Mouse (Mus musculus) ES-E14 (cell line): Measurements from ENCODE around the gene Alpl. TPM values are rescaled to one million over a fixed set of nuclear protein-coding genes. Genes with fewer than 3 reads are reported as not detected.

Experiments used
- DNase-seq: peaks from one replicate; pipeline ENCODE4 v3.0.0-alpha.2; 2013; ENCODE audit warnings: low read depth, low spot score
- H3K27ac ChIP-seq: 2 replicates; pipeline ENCODE4 v1.5.1; 2012; ENCODE audit warnings: low read depth, mild to moderate bottlenecking, low read length, moderate library complexity, mixed read lengths; ENCODE audit not compliant: poor library complexity, insufficient read depth, severe bottlenecking
- H3K36me3 ChIP-seq: 2 replicates; pipeline ENCODE4 v1.6.1; 2012; ENCODE audit warnings: mild to moderate bottlenecking, low read length, moderate library complexity, mixed read lengths; ENCODE audit not compliant: control insufficient read depth, poor library complexity, insufficient read depth, severe bottlenecking
- H3K4me1 ChIP-seq, 2 experiments: fragments of 150-350 bp in 1 of 2; sonication (generic) in 1 of 2; 2 replicates each; pipeline ENCODE4 v1.6.1; 2012; ENCODE audit warnings: low read length in 2 of 2, mild to moderate bottlenecking in 1 of 2, mixed read lengths in 1 of 2; ENCODE audit not compliant: control insufficient read depth in 2 of 2, insufficient read depth in 2 of 2, poor library complexity in 1 of 2
- H3K4me3 ChIP-seq, 2 experiments: fragments of 150-350 bp in 1 of 2; sonication (generic) in 1 of 2; 2 replicates each; pipeline ENCODE4 v1.5.1; 2012; ENCODE audit warnings: low read length in 2 of 2, low read depth in 1 of 2, mild to moderate bottlenecking in 1 of 2, mixed read lengths in 1 of 2; ENCODE audit not compliant: insufficient read depth in 1 of 2, poor library complexity in 1 of 2, severe bottlenecking in 1 of 2
- H3K9ac ChIP-seq: 2 replicates; pipeline ENCODE4 v1.6.1; 2012; ENCODE audit warnings: low read depth, mild to moderate bottlenecking, low read length, mixed read lengths; ENCODE audit not compliant: poor library complexity, insufficient read depth, severe bottlenecking
- H3K9me3 ChIP-seq: fragments of 150-350 bp; sonication (generic); 2 replicates; pipeline ENCODE4 v1.6.1; 2012; ENCODE audit warnings: low read depth, mild to moderate bottlenecking, low read length; ENCODE audit not compliant: control insufficient read depth, insufficient read depth
- CHD2 ChIP-seq: IDR thresholded peaks from 2 replicates; pipeline ENCODE4 v1.6.1; 2014; ENCODE audit warnings: mild to moderate bottlenecking, low read depth, low read length, inconsistent platforms
- HCFC1 ChIP-seq: IDR thresholded peaks from 2 replicates; pipeline ENCODE4 v1.6.1; 2012; ENCODE audit warnings: low read length, inconsistent platforms, borderline replicate concordance; ENCODE audit not compliant: insufficient read depth
- MAFK ChIP-seq: IDR thresholded peaks from 2 replicates; pipeline ENCODE4 v1.6.1; 2014; ENCODE audit warnings: mild to moderate bottlenecking, low read depth, low read length, inconsistent platforms; ENCODE audit not compliant: insufficient read depth
- ZC3H11A ChIP-seq: IDR thresholded peaks from 2 replicates; pipeline ENCODE4 v1.6.1; 2012; ENCODE audit warnings: low read depth, mild to moderate bottlenecking, inconsistent platforms, low read length, borderline replicate concordance
- ZNF384 ChIP-seq: IDR thresholded peaks from 2 replicates; pipeline ENCODE4 v1.6.1; 2012; ENCODE audit warnings: low read depth, low read length, inconsistent platforms
- in situ Hi-C, 2 experiments: fragments of 600-800 bp; cut with MboI; formaldehyde crosslinking; loops; one replicate each; pipeline ENCODE4 v1.15.1; 2025; ENCODE audit warnings: low sequenced_read_pairs in 2 of 2, inconsistent platforms in 1 of 2; ENCODE audit not compliant: unreplicated experiment in 2 of 2
- total RNA-seq: library from RNA; depleted of rRNA; stranded (reverse); fragments of 300-350 nt; gene quantifications from 2 replicates; pipeline ENCODE4 v1.2.3, GENCODE M21; 2012; rRNA removed

Gene Alpl
- total RNA-seq, 1 experiment = 234 TPM

GRCm38 (mm10) chr4:137695300-137695699 is 100.9 kb downstream of the Alpl start:
- H3K36me3 ChIP-seq = no peaks in the 10 kb centered on the region
- no peak overlapping the region for H3K4me3 ChIP-seq
- in situ Hi-C loops = no loop called here
- no peak overlapping the region for H3K9ac ChIP-seq
- H3K9me3 ChIP-seq = no peaks in the 10 kb centered on the region
- DNase-seq = no peak
- H3K27ac ChIP-seq = no peak overlapping the region
- peaks cover 0 to 21% of the 10 kb centered on the region in 2 experiments; a peak in 3 of 4 replicates for H3K4me1 ChIP-seq
- TF ChIP-seq HCFC1 = no peak
- no peak for TF ChIP-seq ZC3H11A
- TF ChIP-seq MAFK = no peak
- TF ChIP-seq ZNF384 = no peak
- no peak for TF ChIP-seq CHD2

GRCm38 (mm10) chr4:137692107-137692902 is 103.9 kb downstream of the Alpl start:
- Histone ChIP-seq H3K36me3 (no peaks in the 10 kb centered on the region), H3K27ac (no peak overlapping the region), H3K9ac (no peak overlapping the region), H3K4me1 (peaks cover 0 to 12% of the 10 kb centered on the region in 2 experiments; a peak in 3 of 4 replicates), H3K4me3 (no peak overlapping the region), H3K9me3 (no peaks in the 10 kb centered on the region)
- no peak for TF ChIP-seq CHD2
- no peak for TF ChIP-seq MAFK
- no peak for TF ChIP-seq ZC3H11A
- no peak for TF ChIP-seq ZNF384
- TF ChIP-seq HCFC1 = no peak
- in situ Hi-C loops = no loop called here
- DNase-seq = no peak

Other genes starting within 250 kb of the Alpl start
- gene Ldlrad2, start 221.8 kb downstream of the Alpl start, total RNA-seq = not detected in 2 replicates
- 161 and 173 TPM in 2 replicates for gene Usp48, start 202.6 kb downstream of the Alpl start, total RNA-seq
- 13.4 and 28.4 TPM in 2 replicates for gene Rap1gap, start 131.7 kb downstream of the Alpl start, total RNA-seq
- gene Ece1, start 65.9 kb upstream of the Alpl start, total RNA-seq = 99.2 and 131 TPM in 2 replicates
- gene Eif4g3, start 196.6 kb upstream of the Alpl start, total RNA-seq = 18.7 and 31.4 TPM in 2 replicates